9 mouse cellular contexts compared by ENCODE assay signal in genomic region chr16:18250828-18251790, GRCm38 (mm10). TPM values are rescaled to one million over a fixed set of nuclear protein-coding genes. Genes with fewer than 3 reads are reported as not detected.
A peak's percentile ranks its signal among the peaks of the same experiment; 100 is the strongest.
DNase-seq lines count a peak whose midpoint lies in the region; ATAC-seq and TF ChIP-seq lines count a peak whose summit lies in the region.
"Had no signal": no experiment of that assay in that cellular context is flagged by ENCODE, and none has a peak within 500 bp of the region (broad histone marks: within the 10 kb centered on the region; RNA-seq: fewer than 3 reads in every experiment).

No protein-coding gene starts in this region.

- no peak for TF ChIP-seq POLR2A in limb, embryonic 14.5 days (IDR thresholded peaks at IDR 0.05; ENCODE audit: borderline replicate concordance, extremely low read depth, insufficient read depth, insufficient read length)

- WGBS in limb, embryonic 14.5 days = 66% methylated on average over 10 of the region's 10 CpGs
- 71% methylated on average over 10 of the region's 10 CpGs for WGBS in neural tube, embryonic 15.5 days

- no peaks in the 10 kb centered on the region for H3K27me3 ChIP-seq in megakaryocyte, embryonic 14.5 days (replicated peaks)
- H3K27me3 ChIP-seq in limb, embryonic 14.5 days (ENCODE audit: control insufficient read depth, insufficient read depth, low read length) = no peaks in the 10 kb centered on the region
- H3K27me3 ChIP-seq in neural tube, embryonic 15.5 days (replicated peaks) = no peaks in the 10 kb centered on the region

- H3K4me1 ChIP-seq in megakaryocyte, embryonic 14.5 days = peaks cover 58% of the 10 kb centered on the region
- H3K4me1 ChIP-seq in limb, embryonic 14.5 days (ENCODE audit: control insufficient read depth, insufficient read depth, low read length) = peaks cover 28% of the 10 kb centered on the region
- H3K4me1 ChIP-seq in neural tube, embryonic 15.5 days = peaks cover 47% of the 10 kb centered on the region

- peak overlapping the region; percentile 29 for H3K4me3 ChIP-seq in megakaryocyte, embryonic 14.5 days (replicated peaks)
- peak overlapping the region; percentile 87; the same call in 1 of the 2 replicates for H3K4me3 ChIP-seq in limb, embryonic 14.5 days (replicated peaks; ENCODE audit: low read length)
- peak overlapping the region; percentile 99; the same call in 1 of the 2 replicates for H3K4me3 ChIP-seq in neural tube, embryonic 15.5 days (replicated peaks)

- H3K4me2 ChIP-seq in limb, embryonic 14.5 days (replicated peaks; ENCODE audit: low read depth, low read length, severe bottlenecking) = peak overlapping the region; percentile 85
- H3K4me2 ChIP-seq in neural tube, embryonic 15.5 days = peak overlapping the region; percentile 94

- ATAC-seq in megakaryocyte, adult 5-6 weeks (ENCODE audit: poor library complexity, severe bottlenecking) = no peak
- ATAC-seq in limb, embryonic 14.5 days (ENCODE audit: low FRiP score, low read depth) = no peak
- ATAC-seq in neural tube, embryonic 15.5 days (ENCODE audit: low FRiP score) = no peak

- no peak overlapping the region for H3K27ac ChIP-seq in limb, embryonic 14.5 days (replicated peaks; ENCODE audit: low read depth, low read length)
- H3K27ac ChIP-seq in neural tube, embryonic 15.5 days (replicated peaks) = no peak overlapping the region

- H3K9me3 ChIP-seq in megakaryocyte, embryonic 14.5 days = no peaks in the 10 kb centered on the region
- H3K9me3 ChIP-seq in limb, embryonic 14.5 days (ENCODE audit: control insufficient read depth, low read length) = no peaks in the 10 kb centered on the region
- no peaks in the 10 kb centered on the region for H3K9me3 ChIP-seq in neural tube, embryonic 15.5 days (replicated peaks)

- peaks cover 71% of the 10 kb centered on the region for H3K36me3 ChIP-seq in megakaryocyte, embryonic 14.5 days (replicated peaks; ENCODE audit: low read length)
- H3K36me3 ChIP-seq in limb, embryonic 14.5 days (ENCODE audit: control insufficient read depth, insufficient read depth, low read length) = peaks cover 65% of the 10 kb centered on the region
- peaks cover 56% of the 10 kb centered on the region for H3K36me3 ChIP-seq in neural tube, embryonic 15.5 days

- DNase-seq in cerebellum, adult 11-12 months = peak; percentile 44
- DNase-seq in cerebellum, adult 11 months = no peak
- no peak for DNase-seq in limb, embryonic 14.5 days (ENCODE audit: low spot score)
- DNase-seq in spleen, adult 12 weeks (ENCODE audit: low spot score) = no peak
- no peak for DNase-seq in kidney, adult 9 months
- DNase-seq: lung, postnatal 14 days had no signal

- peak overlapping the region; percentile 90 for H3K9ac ChIP-seq in limb, embryonic 14.5 days (ENCODE audit: low read depth, low read length, severe bottlenecking)
- H3K9ac ChIP-seq in neural tube, embryonic 15.5 days (replicated peaks) = peak overlapping the region; percentile 31

RNA-seq across cellular contexts. Expression of gene Ranbp1, which starts 2.6 kb away (rescaled TPM):
- 283 and 648 TPM in 2 replicates for polyA plus RNA-seq in megakaryocyte, embryonic 14.5 days (2012; ENCODE audit: insufficient read depth, low replicate concordance)
- total RNA-seq in megakaryocyte, adult 5-6 weeks (2015) = 222 and 262 TPM in 2 replicates
- total RNA-seq in megakaryocyte, adult 5-6 weeks (2017) = 251 and 278 TPM in 2 replicates
- 164 and 276 TPM in 2 replicates for polyA plus RNA-seq in limb, embryonic 14.5 days (2012; rRNA removed)
- 524 and 542 TPM in 2 replicates for polyA plus RNA-seq in limb, embryonic 14.5 days (2014; fragmentation: Nextera tagmentation; extraction: Ambion mirVana)
- polyA plus RNA-seq in neural tube, embryonic 15.5 days (2015; fragmentation: Nextera tagmentation; extraction: Ambion mirVana) = 364 and 412 TPM in 2 replicates

RNA-seq across cellular contexts. Expression of gene Trmt2a, which starts 2.6 kb away (rescaled TPM):
- 3.9 and 21.7 TPM in 2 replicates for polyA plus RNA-seq in megakaryocyte, embryonic 14.5 days (2012; ENCODE audit: insufficient read depth, low replicate concordance)
- total RNA-seq in megakaryocyte, adult 5-6 weeks (2015) = 62.8 and 73.1 TPM in 2 replicates
- total RNA-seq in megakaryocyte, adult 5-6 weeks (2017) = 48.8 and 69.0 TPM in 2 replicates
- 108 and 117 TPM in 2 replicates for polyA plus RNA-seq in limb, embryonic 14.5 days (2012; rRNA removed)
- 83.6 and 87.2 TPM in 2 replicates for polyA plus RNA-seq in limb, embryonic 14.5 days (2014; fragmentation: Nextera tagmentation; extraction: Ambion mirVana)
- 96.4 and 97.1 TPM in 2 replicates for polyA plus RNA-seq in neural tube, embryonic 15.5 days (2015; fragmentation: Nextera tagmentation; extraction: Ambion mirVana)

RNA-seq across cellular contexts. Expression of gene Gm49776, which starts 7.0 kb away (rescaled TPM):
- 1.3 TPM in 1 of 2 replicates, not detected in the other for polyA plus RNA-seq in megakaryocyte, embryonic 14.5 days (2012; ENCODE audit: insufficient read depth, low replicate concordance)
- total RNA-seq in megakaryocyte, adult 5-6 weeks (2015) = not detected in 2 replicates
- not detected in 2 replicates for total RNA-seq in megakaryocyte, adult 5-6 weeks (2017)
- polyA plus RNA-seq in limb, embryonic 14.5 days (2012; rRNA removed) = 0.53 TPM in 1 of 2 replicates, not detected in the other
- 3.4 TPM in 1 of 2 replicates, not detected in the other for polyA plus RNA-seq in limb, embryonic 14.5 days (2014; fragmentation: Nextera tagmentation; extraction: Ambion mirVana)
- 1.4 and 5.4 TPM in 2 replicates for polyA plus RNA-seq in neural tube, embryonic 15.5 days (2015; fragmentation: Nextera tagmentation; extraction: Ambion mirVana)

RNA-seq across cellular contexts. Expression of gene Zdhhc8, which starts 16.2 kb away (rescaled TPM):
- 18.6 and 41.2 TPM in 2 replicates for polyA plus RNA-seq in megakaryocyte, embryonic 14.5 days (2012; ENCODE audit: insufficient read depth, low replicate concordance)
- total RNA-seq in megakaryocyte, adult 5-6 weeks (2015) = 5.1 and 5.8 TPM in 2 replicates
- total RNA-seq in megakaryocyte, adult 5-6 weeks (2017) = 2.2 and 4.0 TPM in 2 replicates
- polyA plus RNA-seq in limb, embryonic 14.5 days (2012; rRNA removed) = 68.2 and 103 TPM in 2 replicates
- 23.1 and 25.3 TPM in 2 replicates for polyA plus RNA-seq in limb, embryonic 14.5 days (2014; fragmentation: Nextera tagmentation; extraction: Ambion mirVana)
- 16.9 and 19.2 TPM in 2 replicates for polyA plus RNA-seq in neural tube, embryonic 15.5 days (2015; fragmentation: Nextera tagmentation; extraction: Ambion mirVana)

RNA-seq across cellular contexts. Expression of gene Ccdc188, which starts 33.4 kb away (rescaled TPM):
- not detected in 2 replicates for polyA plus RNA-seq in megakaryocyte, embryonic 14.5 days (2012; ENCODE audit: insufficient read depth, low replicate concordance)
- total RNA-seq in megakaryocyte, adult 5-6 weeks (2015) = not detected in 2 replicates
- not detected in 2 replicates for total RNA-seq in megakaryocyte, adult 5-6 weeks (2017)
- polyA plus RNA-seq in limb, embryonic 14.5 days (2012; rRNA removed) = not detected in 2 replicates
- not detected in 2 replicates for polyA plus RNA-seq in limb, embryonic 14.5 days (2014; fragmentation: Nextera tagmentation; extraction: Ambion mirVana)
- polyA plus RNA-seq in neural tube, embryonic 15.5 days (2015; fragmentation: Nextera tagmentation; extraction: Ambion mirVana) = not detected in 2 replicates

Comparison
In these comparisons a context has a peak if more than half of its experiments do, and no peak if none do; other contexts are left out.
1. H3K4me3 ChIP-seq: peak in every context shown above with its lines; median percentile 99 in neural tube, embryonic 15.5 days; 87 in limb, embryonic 14.5 days; 29 in megakaryocyte, embryonic 14.5 days.